Mouse (Mus musculus) CH12.LX (cell line): ENCODE measurements around the gene Adipor1. TPM values are rescaled to one million over a fixed set of nuclear protein-coding genes. Genes with fewer than 3 reads are reported as not detected.
A peak's percentile ranks its signal among the peaks of the same experiment; 100 is the strongest.

Source experiments
- DNase-seq: peaks from one replicate; pipeline ENCODE4 v3.0.0-alpha.2; 2013; ENCODE audit errors: extremely low read depth
- H3K27ac ChIP-seq: 2 replicates; pipeline ENCODE4 v1.5.1; 2012; ENCODE audit warnings: low read depth, mild to moderate bottlenecking, control low read depth, moderate library complexity; ENCODE audit not compliant: insufficient read depth
- H3K27me3 ChIP-seq: replicated peaks from 2 replicates; pipeline ENCODE3; 2012; ENCODE audit warnings: inconsistent platforms
- H3K36me3 ChIP-seq, 2 experiments: replicated peaks in 1 of 2; 2 replicates each; pipeline versions ENCODE3 to v1.6.1; 2012; ENCODE audit warnings: inconsistent platforms in 1 of 2, low read length in 1 of 2, mild to moderate bottlenecking in 1 of 2, mixed read lengths in 1 of 2, moderate library complexity in 1 of 2; ENCODE audit not compliant: control insufficient read depth in 1 of 2, insufficient read depth in 1 of 2
- H3K4me1 ChIP-seq, 2 experiments: 2 replicates each; pipeline ENCODE4 v1.6.1; 2012; ENCODE audit warnings: inconsistent platforms in 1 of 2, moderate library complexity in 1 of 2; ENCODE audit not compliant: insufficient read depth in 2 of 2, control insufficient read depth in 1 of 2
- H3K4me2 ChIP-seq: 2 replicates; pipeline ENCODE4 v1.6.1; 2012; ENCODE audit warnings: low read depth, mild to moderate bottlenecking, control low read depth; ENCODE audit not compliant: poor library complexity, insufficient read depth, severe bottlenecking
- H3K4me3 ChIP-seq, 3 experiments: fragments of 150-350 bp in 1 of 3; sonication (generic) in 1 of 3; replicated peaks in 1 of 3; 2 replicates each; pipeline versions ENCODE3 to v1.5.1; 2011 to 2012; ENCODE audit warnings: low read depth in 2 of 3, low read length in 2 of 3, mild to moderate bottlenecking in 2 of 3, moderate library complexity in 2 of 3, control low read depth in 1 of 3, improper control_type of control experiment in 1 of 3, inconsistent platforms in 1 of 3, mixed read lengths in 1 of 3; ENCODE audit not compliant: poor library complexity in 1 of 3
- H3K79me2 ChIP-seq: replicated peaks from 2 replicates; pipeline ENCODE4 v1.6.1; 2012; ENCODE audit warnings: mild to moderate bottlenecking, moderate library complexity; ENCODE audit not compliant: control insufficient read depth, poor library complexity, insufficient read depth, severe bottlenecking; ENCODE audit errors: extremely low read depth
- H3K9ac ChIP-seq: 2 replicates; pipeline ENCODE4 v1.6.1; 2012; ENCODE audit warnings: low read depth, mild to moderate bottlenecking, control low read depth, moderate library complexity; ENCODE audit not compliant: insufficient read depth
- H3K9me3 ChIP-seq: replicated peaks from 2 replicates; pipeline ENCODE3; 2012; ENCODE audit warnings: low read length, inconsistent platforms, mixed read lengths
- BHLHE40 ChIP-seq: IDR thresholded peaks from 2 replicates; pipeline ENCODE4 v1.6.1; 2011; ENCODE audit warnings: mild to moderate bottlenecking, low read depth, low read length, improper control_type of control experiment
- CHD2 ChIP-seq: IDR thresholded peaks from 2 replicates; pipeline ENCODE4 v1.6.1; 2011; ENCODE audit warnings: low read length, improper control_type of control experiment
- ELF1 ChIP-seq: IDR thresholded peaks from 2 replicates; pipeline ENCODE4 v1.6.1; 2014; ENCODE audit warnings: low read depth, mild to moderate bottlenecking, inconsistent platforms, low read length, improper control_type of control experiment
- EP300 ChIP-seq: IDR thresholded peaks from 2 replicates; pipeline ENCODE4 v1.6.1; 2011; ENCODE audit warnings: low read length, improper control_type of control experiment
- ETS1 ChIP-seq: conservative IDR thresholded peaks from 2 replicates; pipeline ENCODE4 v1.6.1; 2012; ENCODE audit warnings: low read depth, mild to moderate bottlenecking, inconsistent platforms, low read length, improper control_type of control experiment, moderate library complexity
- GABPA ChIP-seq: IDR thresholded peaks from 2 replicates; pipeline ENCODE4 v1.6.1; 2012; ENCODE audit warnings: low read depth, low read length, improper control_type of control experiment, inconsistent platforms; ENCODE audit not compliant: insufficient replicate concordance
- HCFC1 ChIP-seq: IDR thresholded peaks from 2 replicates; pipeline ENCODE4 v1.6.1; 2012; ENCODE audit warnings: low read depth, mild to moderate bottlenecking, inconsistent platforms, low read length, improper control_type of control experiment
- JUN ChIP-seq: IDR thresholded peaks from 2 replicates; pipeline ENCODE4 v1.6.1; 2011; ENCODE audit warnings: low read depth, mild to moderate bottlenecking, low read length, improper control_type of control experiment, moderate library complexity; ENCODE audit not compliant: insufficient read depth
- KAT2A ChIP-seq: IDR thresholded peaks from 2 replicates; pipeline ENCODE4 v1.6.1; 2012; ENCODE audit warnings: low read length, improper control_type of control experiment, inconsistent platforms; ENCODE audit not compliant: insufficient replicate concordance
- MAFK ChIP-seq: IDR thresholded peaks from 2 replicates; pipeline ENCODE4 v1.6.1; 2011; ENCODE audit warnings: low read length, improper control_type of control experiment; ENCODE audit not compliant: insufficient replicate concordance
- MAZ ChIP-seq: IDR thresholded peaks from 2 replicates; pipeline ENCODE4 v1.6.1; 2012; ENCODE audit warnings: low read depth, mild to moderate bottlenecking, inconsistent platforms, low read length, improper control_type of control experiment, moderate library complexity
- MEF2A ChIP-seq: IDR thresholded peaks from 2 replicates; pipeline ENCODE4 v1.6.1; 2014; ENCODE audit warnings: low read depth, mild to moderate bottlenecking, inconsistent platforms, low read length, improper control_type of control experiment, borderline replicate concordance
- MXI1 ChIP-seq: IDR thresholded peaks from 2 replicates; pipeline ENCODE4 v1.6.1; 2011; ENCODE audit warnings: mild to moderate bottlenecking, low read depth, low read length, improper control_type of control experiment
- MYC ChIP-seq: IDR thresholded peaks from 2 replicates; pipeline ENCODE4 v1.6.1; 2011; ENCODE audit warnings: low read depth, mild to moderate bottlenecking, improper control_type of control experiment, low read length
- NRF1 ChIP-seq: IDR thresholded peaks from 2 replicates; pipeline ENCODE4 v1.6.1; 2014; ENCODE audit warnings: low read depth, mild to moderate bottlenecking, inconsistent platforms, low read length, improper control_type of control experiment, moderate library complexity
- PAX5 ChIP-seq: IDR thresholded peaks from 2 replicates; pipeline ENCODE4 v1.6.1; 2012; ENCODE audit warnings: low read length, inconsistent platforms, mixed read lengths
- POLR2A ChIP-seq: IDR thresholded peaks from 2 replicates; pipeline ENCODE4 v1.6.1; 2011; ENCODE audit warnings: low read depth, mild to moderate bottlenecking, improper control_type of control experiment, low read length
- POLR2AphosphoS2 ChIP-seq: IDR thresholded peaks from 2 replicates; pipeline ENCODE4 v1.6.1; 2011; ENCODE audit warnings: low read depth, low read length, improper control_type of control experiment
- RAD21 ChIP-seq: IDR thresholded peaks from 2 replicates; pipeline ENCODE4 v1.6.1; 2011; ENCODE audit warnings: low read depth, mild to moderate bottlenecking, low read length, improper control_type of control experiment, moderate library complexity
- SIN3A ChIP-seq: IDR thresholded peaks from 2 replicates; pipeline ENCODE4 v1.6.1; 2012; ENCODE audit warnings: low read length, improper control_type of control experiment, inconsistent platforms
- SMC3 ChIP-seq: IDR thresholded peaks from 2 replicates; pipeline ENCODE4 v1.6.1; 2011; ENCODE audit warnings: low read depth, low read length, improper control_type of control experiment
- TBP ChIP-seq: conservative IDR thresholded peaks from 2 replicates; pipeline ENCODE4 v1.6.1; 2011; ENCODE audit warnings: low read depth, low read length, improper control_type of control experiment
- TCF12 ChIP-seq: IDR thresholded peaks from 2 replicates; pipeline ENCODE4 v1.6.1; 2014; ENCODE audit warnings: low read depth, mild to moderate bottlenecking, inconsistent platforms, low read length, improper control_type of control experiment
- UBTF ChIP-seq: IDR thresholded peaks from 2 replicates; pipeline ENCODE4 v1.6.1; 2012; ENCODE audit warnings: low read depth, mild to moderate bottlenecking, inconsistent platforms, low read length, improper control_type of control experiment, moderate library complexity
- USF1 ChIP-seq: IDR thresholded peaks from 2 replicates; pipeline ENCODE4 v1.6.1; 2014; ENCODE audit warnings: low read depth, mild to moderate bottlenecking, inconsistent platforms, low read length, improper control_type of control experiment
- USF2 ChIP-seq: conservative IDR thresholded peaks from 2 replicates; pipeline ENCODE4 v1.6.1; 2011; ENCODE audit warnings: low read depth, low read length, improper control_type of control experiment
- ZC3H11A ChIP-seq: IDR thresholded peaks from 2 replicates; pipeline ENCODE4 v1.6.1; 2012; ENCODE audit warnings: low read depth, mild to moderate bottlenecking, inconsistent platforms, low read length, improper control_type of control experiment
- ZKSCAN1 ChIP-seq: IDR thresholded peaks from 2 replicates; pipeline ENCODE4 v1.6.1; 2012; ENCODE audit warnings: low read depth, inconsistent platforms, low read length, improper control_type of control experiment, borderline replicate concordance
- ZMIZ1 ChIP-seq: IDR thresholded peaks from 2 replicates; pipeline ENCODE4 v1.6.1; 2012; ENCODE audit warnings: low read depth, mild to moderate bottlenecking, inconsistent platforms, low read length, improper control_type of control experiment
- ZNF384 ChIP-seq: IDR thresholded peaks from 2 replicates; pipeline ENCODE4 v1.6.1; 2012; ENCODE audit warnings: low read depth, low read length, improper control_type of control experiment, inconsistent platforms
- dilution Hi-C: fragments of 300-500 bp; cut with MboI; formaldehyde crosslinking; loops from 2 replicates; pipeline ENCODE4 v1.14.3; 2020; ENCODE audit warnings: low sequenced_read_pairs; ENCODE audit not compliant: extremely low pct_unique_long_range_greater_than_20kb, extremely low pct_ligation_motif_present
- in situ Hi-C: fragments of 300-500 bp; cut with MboI; formaldehyde crosslinking; loops from 3 replicates; pipeline ENCODE4 v1.14.3; 2019; ENCODE audit warnings: low sequenced_read_pairs, low pct_ligation_motif_present, low pct_unique_long_range_greater_than_20kb, mixed read lengths
- polyA plus RNA-seq: library from polyadenylated mRNA; unstranded; fragments of >175 nt; gene quantifications from 2 replicates; pipeline ENCODE4 v1.2.1, GENCODE M21; 2012; ENCODE audit warnings: low read depth; ENCODE audit not compliant: insufficient read length
- total RNA-seq, 2 experiments: library from RNA; depleted of rRNA; stranded (reverse); fragments of 300-350 nt in 1 of 2; fragments of >200 nt in 1 of 2; gene quantifications; 2 replicates each; pipeline ENCODE4 v1.2.3; 2012 to 2014

Gene Adipor1
- total and polyA plus RNA-seq, 3 experiments, result 64.1 to 94.0 (median 70.8) TPM

DNA sequence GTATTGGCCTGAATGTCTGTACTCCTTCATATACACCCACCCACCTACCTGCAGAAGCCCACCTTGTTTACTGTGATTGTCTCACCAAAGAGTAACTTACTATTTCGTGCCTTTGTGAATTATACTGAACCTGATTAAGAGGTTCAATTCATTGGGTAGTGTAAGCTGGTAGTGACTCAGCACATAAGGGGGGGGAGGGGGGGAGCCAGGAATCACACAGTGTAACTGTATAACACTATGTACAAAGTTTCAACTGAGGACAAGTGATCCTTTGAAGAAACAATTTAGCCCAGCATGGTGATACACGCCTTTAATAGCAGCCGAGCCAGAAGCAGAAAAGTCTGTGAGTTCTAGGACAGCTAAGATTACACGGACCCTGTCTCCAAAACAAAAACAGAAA lies 18.3 kb downstream of the Adipor1 start:
- H3K36me3 ChIP-seq, result peaks cover 37 to 52% of the 10 kb centered on the region in 2 experiments
- in situ Hi-C loops (no loop called here), dilution Hi-C loops (no loop called here)
- H3K27ac ChIP-seq, result no peak overlapping the region
- TF ChIP-seq GABPA, result no peak
- no peak for TF ChIP-seq EP300
- TF ChIP-seq MAZ, result no peak
- TF ChIP-seq ETS1, result no peak
- TF ChIP-seq ZNF384, result no peak
- no peak for TF ChIP-seq MEF2A
- no peak for TF ChIP-seq SIN3A
- TF ChIP-seq CHD2, result no peak
- no peak for TF ChIP-seq NRF1
- TF ChIP-seq JUN, result no peak
- TF ChIP-seq MXI1, result no peak
- TF ChIP-seq KAT2A, result no peak
- no peak for TF ChIP-seq HCFC1
- no peak for TF ChIP-seq USF1
- no peak for TF ChIP-seq SMC3
- no peaks in the 10 kb centered on the region for H3K27me3 ChIP-seq
- H3K4me2 ChIP-seq, result no peak overlapping the region
- no peak for DNase-seq
- no peak overlapping the region for H3K4me3 ChIP-seq
- peaks cover 2% of the 10 kb centered on the region; the same call in 1 of the 2 replicates for H3K79me2 ChIP-seq
- peaks cover 2 to 14% of the 10 kb centered on the region in 2 experiments; a peak in 2 of 4 replicates for H3K4me1 ChIP-seq
- H3K9me3 ChIP-seq, result no peaks in the 10 kb centered on the region
- H3K9ac ChIP-seq, result no peak overlapping the region

DNA sequence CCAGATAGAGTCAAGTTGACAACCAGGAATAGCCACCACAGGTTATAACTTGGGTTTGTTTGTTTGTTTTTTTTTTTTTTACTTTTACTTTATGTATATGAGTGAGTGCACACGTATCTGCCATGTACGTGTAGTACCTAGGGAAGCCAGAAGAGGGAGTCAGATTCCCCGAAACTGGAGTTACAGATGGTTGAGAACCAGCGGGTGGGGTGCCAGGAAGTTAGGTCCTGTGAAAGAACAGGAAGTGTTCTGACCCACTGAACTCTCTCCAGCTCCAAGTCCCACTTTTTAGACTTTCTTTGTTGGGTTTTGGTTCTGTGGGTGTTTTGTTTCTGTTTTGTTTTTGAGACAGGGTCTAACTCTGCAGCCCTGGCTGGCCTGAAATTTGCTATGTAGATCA lies 20.2 kb downstream of the Adipor1 start:
- Histone ChIP-seq H3K27me3 (no peaks in the 10 kb centered on the region), H3K27ac (no peak overlapping the region), H3K36me3 (peaks cover 25 to 44% of the 10 kb centered on the region in 2 experiments), H3K9me3 (no peaks in the 10 kb centered on the region), H3K4me2 (peak overlapping the region; percentile 85), H3K4me1 (peaks cover 2 to 14% of the 10 kb centered on the region in 2 experiments; a peak in 2 of 4 replicates), H3K4me3 (peak overlapping the region; percentile 46 to 56 (median 50)), H3K9ac (peak overlapping the region; percentile 84), H3K79me2 (peaks cover 2% of the 10 kb centered on the region; the same call in 1 of the 2 replicates)
- peak; percentile 89 for DNase-seq
- dilution Hi-C loops (no loop called here), in situ Hi-C loops (no loop called here)
- TF ChIP-seq GABPA (no peak), ETS1 (peak; percentile 39; the same call in 1 of the 2 replicates), MEF2A (peak; percentile 40; the same call in 1 of the 2 replicates), MAFK (no peak), TCF12 (peak; percentile 66; the same call in 1 of the 2 replicates), ZC3H11A (0 out of 2 replicates have a peak, but pooled peaks have one; percentile 6), CHD2 (peak; percentile 33; the same call in 1 of the 2 replicates), MYC (peak; percentile 64; the same call in 1 of the 2 replicates), PAX5 (no peak), BHLHE40 (peak; percentile 55; the same call in 1 of the 2 replicates), SIN3A (peak; percentile 89), NRF1 (0 out of 2 replicates have a peak, but pooled peaks have one; percentile 25), RAD21 (peak; percentile 49), UBTF (no peak), ZMIZ1 (peak; percentile 67; the same call in 1 of the 2 replicates), TBP (no peak), ELF1 (peak; percentile 89), JUN (no peak), SMC3 (peak; percentile 59), ZKSCAN1 (no peak), EP300 (peak; percentile 58), USF2 (no peak), POLR2A (peak; percentile 43; the same call in 1 of the 2 replicates), USF1 (no peak), POLR2AphosphoS2 (peak; percentile 45; the same call in 1 of the 2 replicates)
